In the genomic region with DNA sequence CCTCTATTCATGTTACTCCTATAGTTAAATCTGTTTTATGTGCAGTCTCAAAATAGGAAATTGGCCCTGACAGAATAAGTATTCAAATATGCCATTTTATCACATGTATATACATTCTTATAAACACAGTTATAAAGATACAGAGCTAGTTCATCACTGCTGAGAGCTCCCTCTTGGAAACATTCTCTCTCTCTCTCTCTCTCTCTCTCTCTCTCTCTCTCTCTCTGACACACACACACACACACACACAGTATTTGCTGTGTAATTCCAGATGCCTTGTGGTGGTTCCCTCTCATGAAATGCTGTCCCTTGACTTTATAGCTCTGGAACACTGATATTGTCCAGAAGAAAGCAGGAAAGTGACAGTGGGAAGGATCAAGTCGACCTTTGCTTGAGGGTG, we compare ENCODE assay signal across 19 mouse cellular contexts. TPM values are rescaled to one million over a fixed set of nuclear protein-coding genes. Genes with fewer than 3 reads are reported as not detected.
DNase-seq lines count a peak whose midpoint lies in the region; ATAC-seq and TF ChIP-seq lines count a peak whose summit lies in the region.
"Had no signal": no experiment of that assay in that cellular context is flagged by ENCODE, and none has a peak within 500 bp of the region (broad histone marks: within the 10 kb centered on the region; RNA-seq: fewer than 3 reads in every experiment).

No protein-coding gene starts in this region.

- peaks cover 19% of the 10 kb centered on the region for H3K4me1 ChIP-seq in kidney, embryonic 16.5 days (ENCODE audit: insufficient read depth, low read length)
- H3K4me1 ChIP-seq in embryonic facial prominence, embryonic 12.5 days = peaks cover 18% of the 10 kb centered on the region
- H3K4me1 ChIP-seq in small intestine, adult 2 months (ENCODE audit: control insufficient read depth, insufficient read depth, insufficient read length, low read length) = peaks cover 13% of the 10 kb centered on the region

- whole genome bisulfite sequencing in kidney, embryonic 16.5 days = 49% methylated on average over 1 of the region's 1 CpGs
- WGBS in embryonic facial prominence, embryonic 12.5 days = 75% methylated on average over 1 of the region's 1 CpGs
- 17% methylated on average over 1 of the region's 1 CpGs for WGBS in small intestine, adult 2 months

- no peak for DNase-seq in kidney, adult 9 months
- peak; percentile 57 for DNase-seq in MN1 (ENCODE audit: low spot score)
- DNase-seq in left cerebral cortex, adult 18-20 months (ENCODE audit: low spot score in 2 of 2) = no peak
- DNase-seq in gastrocnemius, adult 8-10 months (ENCODE audit: low spot score in 2 of 2) = no peak
- DNase-seq: cerebellum, adult 9-10 months; thymus, adult 2 months had no signal

- no peak for ATAC-seq in kidney, embryonic 16.5 days (ENCODE audit: low FRiP score, low TSS enrichment)
- no peak for ATAC-seq in embryonic facial prominence, embryonic 12.5 days (ENCODE audit: insufficient number of reproducible peaks, insufficient read depth, low FRiP score, low TSS enrichment)

- H3K27ac ChIP-seq in kidney, embryonic 16.5 days (ENCODE audit: low read length) = 0 out of 2 replicates have a peak overlapping the region, but pooled peaks have one; percentile 2
- H3K27ac ChIP-seq in embryonic facial prominence, embryonic 12.5 days = 0 out of 2 replicates have a peak overlapping the region, but pooled peaks have one; percentile 1
- H3K27ac ChIP-seq in small intestine, adult 2 months (ENCODE audit: insufficient read depth, low read depth, low read length) = peak overlapping the region; percentile 79

- H3K9ac ChIP-seq in kidney, embryonic 16.5 days (replicated peaks; ENCODE audit: low read length) = no peak overlapping the region
- no peak overlapping the region for H3K9ac ChIP-seq in embryonic facial prominence, embryonic 12.5 days

- H3K27me3 ChIP-seq in kidney, embryonic 16.5 days (ENCODE audit: insufficient read depth, low read length) = no peaks in the 10 kb centered on the region
- no peaks in the 10 kb centered on the region for H3K27me3 ChIP-seq in embryonic facial prominence, embryonic 12.5 days
- H3K27me3 ChIP-seq in small intestine, adult 2 months (ENCODE audit: control insufficient read depth, insufficient read depth, low read length) = no peaks in the 10 kb centered on the region

- no peaks in the 10 kb centered on the region for H3K36me3 ChIP-seq in kidney, embryonic 16.5 days (ENCODE audit: insufficient read depth, low read length)
- H3K36me3 ChIP-seq in embryonic facial prominence, embryonic 12.5 days = no peaks in the 10 kb centered on the region
- H3K36me3 ChIP-seq in small intestine, adult 2 months (ENCODE audit: control insufficient read depth, insufficient read depth, low read length) = no peaks in the 10 kb centered on the region
- H3K36me3 ChIP-seq: neural tube, embryonic 13.5 days had no signal

- no peak overlapping the region for H3K4me2 ChIP-seq in kidney, embryonic 16.5 days (replicated peaks; ENCODE audit: low read depth, low read length)
- H3K4me2 ChIP-seq in embryonic facial prominence, embryonic 12.5 days (replicated peaks) = no peak overlapping the region

- TF ChIP-seq CTCF in small intestine, adult 2 months (IDR thresholded peaks at IDR 0.05; ENCODE audit: extremely low read depth, insufficient read length, insufficient replicate concordance, low read depth, low read length) = no peak

- H3K4me3 ChIP-seq in kidney, embryonic 16.5 days (ENCODE audit: low read length) = no peak overlapping the region
- no peak overlapping the region for H3K4me3 ChIP-seq in embryonic facial prominence, embryonic 12.5 days
- H3K4me3 ChIP-seq in small intestine, adult 2 months (ENCODE audit: low read depth, low read length) = no peak overlapping the region

- TF ChIP-seq POLR2A in small intestine, adult 2 months (IDR thresholded peaks at IDR 0.05; ENCODE audit: low read depth, low read length) = no peak

- no peaks in the 10 kb centered on the region for H3K9me3 ChIP-seq in kidney, embryonic 16.5 days (ENCODE audit: low read length)
- H3K9me3 ChIP-seq in embryonic facial prominence, embryonic 12.5 days = no peaks in the 10 kb centered on the region
- H3K9me3 ChIP-seq: neural tube, embryonic 13.5 days had no signal

RNA-seq across cellular contexts. Expression of gene Stom, which starts 1.3 kb away (rescaled TPM):
- polyA plus RNA-seq in kidney, embryonic 16.5 days (2015; fragmentation: Nextera tagmentation; extraction: Ambion mirVana) = 36.9 and 40.4 TPM in 2 replicates
- polyA plus RNA-seq in embryonic facial prominence, embryonic 12.5 days (2016; fragmentation: Nextera tagmentation; extraction: Ambion mirVana) = 24.1 and 25.2 TPM in 2 replicates
- polyA plus RNA-seq in small intestine, adult 2 months (2012; rRNA removed) = 19.9 and 55.4 TPM in 2 replicates
- total RNA-seq in left cerebral cortex, adult 18-20 months (2021) = 1 to 10 TPM; 7.3 to 8.6 TPM
- total RNA-seq in gastrocnemius, adult 8-10 months (2022) = 10 to 100 TPM; 25.3 to 27.8 (median 26.6) TPM

RNA-seq across cellular contexts. Expression of gene 4930568D16Rik, which starts 29.5 kb away (rescaled TPM):
- not detected in 2 replicates for polyA plus RNA-seq in kidney, embryonic 16.5 days (2015; fragmentation: Nextera tagmentation; extraction: Ambion mirVana)
- polyA plus RNA-seq in embryonic facial prominence, embryonic 12.5 days (2016; fragmentation: Nextera tagmentation; extraction: Ambion mirVana) = not detected in 2 replicates
- polyA plus RNA-seq in small intestine, adult 2 months (2012; rRNA removed) = not detected in 2 replicates
- total RNA-seq in left cerebral cortex, adult 18-20 months (2021) = not detected
- total RNA-seq in gastrocnemius, adult 8-10 months (2022) = not detected
- total RNA-seq: CH12.LX; gastrocnemius, postnatal 4 days; heart, postnatal 14 days; left cerebral cortex, adult 2 months; megakaryocyte progenitor cell, adult 5-6 weeks; midbrain, postnatal 0 days had no signal
- polyA plus RNA-seq: brain, embryonic 14.5 days; large intestine, adult 2 months; limb, embryonic 14.5 days; midbrain, postnatal 0 days; neural tube, embryonic 13.5 days; thymus, adult 2 months had no signal

RNA-seq across cellular contexts. Expression of gene 4930402F06Rik, which starts 58.9 kb away (rescaled TPM):
- not detected in 2 replicates for polyA plus RNA-seq in kidney, embryonic 16.5 days (2015; fragmentation: Nextera tagmentation; extraction: Ambion mirVana)
- polyA plus RNA-seq in embryonic facial prominence, embryonic 12.5 days (2016; fragmentation: Nextera tagmentation; extraction: Ambion mirVana) = not detected in 2 replicates
- not detected in 2 replicates for polyA plus RNA-seq in small intestine, adult 2 months (2012; rRNA removed)
- not detected for total RNA-seq in left cerebral cortex, adult 18-20 months (2021)
- not detected for total RNA-seq in gastrocnemius, adult 8-10 months (2022)
- total RNA-seq: CH12.LX; gastrocnemius, postnatal 4 days; heart, postnatal 14 days; left cerebral cortex, adult 2 months; megakaryocyte progenitor cell, adult 5-6 weeks; midbrain, postnatal 0 days had no signal
- polyA plus RNA-seq: brain, embryonic 14.5 days; large intestine, adult 2 months; limb, embryonic 14.5 days; midbrain, postnatal 0 days; neural tube, embryonic 13.5 days; thymus, adult 2 months had no signal

Comparison
In these comparisons a context has a peak if more than half of its experiments do, and no peak if none do; other contexts are left out.
1. H3K27ac ChIP-seq: peak in every context shown above with its lines; median percentile 79 in small intestine, adult 2 months; 2 in kidney, embryonic 16.5 days; 1 in embryonic facial prominence, embryonic 12.5 days.